Mouse (Mus musculus) layer of hippocampus, postnatal 10 days (tissue): Measurements from ENCODE around the gene Zfp945. TPM values are rescaled to one million over a fixed set of nuclear protein-coding genes. Genes with fewer than 3 reads are reported as not detected.
"Not testable (repeated sequence)": the region's sequence is repeated elsewhere in the genome, so short reads cannot be mapped to it uniquely, and the experiment has no call there.

Experiments
- DNase-seq, 2 experiments: peaks; one replicate each; pipeline ENCODE4 v3.0.0; 2021; ENCODE audit warnings: low spot score in 2 of 2
- long read RNA-seq: library from polyadenylated mRNA; stranded (forward); transcript quantifications from one replicate; pipeline ENCODE4 v2.0.0, GENCODE M21; 2023
- total RNA-seq, 2 experiments: library from RNA; stranded (reverse); gene quantifications; 2 replicates each; pipeline ENCODE4 v1.2.3; 2021

Gene Zfp945
- 10 to 100 TPM; 19.3 to 20.5 TPM for total RNA-seq
- long read RNA-seq, full-length matches to known transcripts: 7 of 8 reads
- long read RNA-seq, partial matches to known transcripts: 0 of 8 reads
- long read RNA-seq, other reads (novel, unspliced or antisense): 1 of 8 reads

- DNase-seq: peak; percentile 52 to 62
Measured at GRCm38 (mm10) chr17:22866845-22867481, at the start of gene Zfp945. Gene Zfp945, minus strand, starts transcription at chr17:22867134.

- no peak for DNase-seq
Measured at GRCm38 (mm10) chr17:22888302-22888701, 21.4 kb upstream of the Zfp945 start.

- DNase-seq: no peak
Measured at GRCm38 (mm10) chr17:22884059-22884698, 17.2 kb upstream of the Zfp945 start.

GRCm38 (mm10) chr17:22877427-22878307 lies 10.7 kb upstream of the Zfp945 start:
- no peak for DNase-seq

GRCm38 (mm10) chr17:22876316-22876715 lies 9.4 kb upstream of the Zfp945 start:
- DNase-seq: no peak

- not testable (repeated sequence) for DNase-seq
Measured at GRCm38 (mm10) chr17:22875549-22875948, 8.6 kb upstream of the Zfp945 start.

- peak in 1 of 2 experiments; percentile 5 for DNase-seq
Measured at GRCm38 (mm10) chr17:22866421-22866844, 501 bp downstream of the Zfp945 start.

GRCm38 (mm10) chr17:22821166-22821565 lies 45.8 kb downstream of the Zfp945 start:
- DNase-seq: no peak

GRCm38 (mm10) chr17:22818199-22818595 lies 48.7 kb downstream of the Zfp945 start:
- DNase-seq: no peak

GRCm38 (mm10) chr17:22817471-22818198 lies 49.3 kb downstream of the Zfp945 start:
- DNase-seq: peak; percentile 50 to 59

- DNase-seq: no peak
Measured at GRCm38 (mm10) chr17:22799707-22800106, 67.2 kb downstream of the Zfp945 start.

Other genes with a start within 250 kb of the Zfp945 start
- not detected for gene Vmn2r113, start 75.8 kb upstream of the Zfp945 start, total RNA-seq
- not detected for gene Vmn2r-ps130, start 194.0 kb upstream of the Zfp945 start, total RNA-seq